Mouse (Mus musculus) midbrain, embryonic 16.5 days (tissue): Measurements from ENCODE around the gene Nxph3. TPM values are rescaled to one million over a fixed set of nuclear protein-coding genes. Genes with fewer than 3 reads are reported as not detected.

Experiments
- ATAC-seq: fragments of 200-750 bp; cut with Nextera tagmentation; 2 replicates; pipeline ENCODE4 v1.8.0; 2017; ENCODE audit warnings: moderate TSS enrichment
- H3K27ac ChIP-seq: fragments of 300-500 bp; sonication (generic); 2 replicates; pipeline ENCODE4 v1.5.1; 2014; ENCODE audit warnings: mild to moderate bottlenecking, low read length, mixed read lengths
- H3K27me3 ChIP-seq: fragments of 300-500 bp; sonication (generic); 2 replicates; pipeline ENCODE4 v1.6.1; 2014; ENCODE audit warnings: low read depth, low read length, mixed read lengths; ENCODE audit not compliant: control insufficient read depth, insufficient read depth
- H3K36me3 ChIP-seq: fragments of 300-500 bp; sonication (generic); 2 replicates; pipeline ENCODE4 v1.6.1; 2014; ENCODE audit warnings: mild to moderate bottlenecking, low read length, moderate library complexity, mixed read lengths; ENCODE audit not compliant: control insufficient read depth, insufficient read depth
- H3K4me1 ChIP-seq: fragments of 300-500 bp; sonication (generic); 2 replicates; pipeline ENCODE4 v1.6.1; 2014; ENCODE audit warnings: mild to moderate bottlenecking, low read length, mixed read lengths; ENCODE audit not compliant: control insufficient read depth, insufficient read depth
- H3K4me2 ChIP-seq: fragments of 300-500 bp; sonication (generic); 2 replicates; pipeline ENCODE4 v1.6.1; 2014; ENCODE audit warnings: mild to moderate bottlenecking, low read length, mixed read lengths
- H3K4me3 ChIP-seq: fragments of 300-500 bp; sonication (generic); 2 replicates; pipeline ENCODE4 v1.5.1; 2014; ENCODE audit warnings: low read depth, mild to moderate bottlenecking, low read length, moderate library complexity, mixed read lengths
- H3K9ac ChIP-seq: fragments of 300-500 bp; sonication (generic); 2 replicates; pipeline ENCODE4 v1.6.1; 2014; ENCODE audit warnings: low read depth, low read length, mixed read lengths
- H3K9me3 ChIP-seq: fragments of 300-500 bp; sonication (generic); replicated peaks from 2 replicates; pipeline ENCODE4 v1.6.1; 2014; ENCODE audit warnings: mild to moderate bottlenecking, low read length, mixed read lengths; ENCODE audit not compliant: control insufficient read depth, poor library complexity, severe bottlenecking
- WGBS: fragments of 180-500 bp; shearing (Covaris S2); extraction: QIAGEN DNeasy Blood & Tissue Kit; methylation state at CpG from one replicate; pipeline ENCODE4 v1.1.7; 2014; 5-methylcytosine and 5-hydroxymethylcytosine counted together
- polyA plus RNA-seq: library from polyadenylated mRNA; unstranded; fragments of >200 nt; fragmentation: Nextera tagmentation; extraction: Ambion mirVana; gene quantifications from 2 replicates; pipeline ENCODE4 v1.2.1, GENCODE M21; 2015

Gene Nxph3
- polyA plus RNA-seq, 1 experiment from 2014 or later = 4.6 TPM

- H3K4me1 ChIP-seq = no peaks in the 10 kb centered on the region
- no peak overlapping the region for H3K4me3 ChIP-seq
- no peak overlapping the region for H3K27ac ChIP-seq
- H3K9ac ChIP-seq = no peak overlapping the region
- no peak overlapping the region for H3K4me2 ChIP-seq
- H3K27me3 ChIP-seq = no peaks in the 10 kb centered on the region
- no peaks in the 10 kb centered on the region for H3K9me3 ChIP-seq
- WGBS = 58% methylated on average over 4 of the region's 4 CpGs
- no peak for ATAC-seq
- peaks cover 13% of the 10 kb centered on the region for H3K36me3 ChIP-seq
These were observed 21.4 kb downstream of the Nxph3 start for GRCm38 (mm10) chr11:95493010-95493409.

GRCm38 (mm10) chr11:95492256-95492655 is 22.1 kb downstream of the Nxph3 start:
- Histone ChIP-seq H3K27ac (no peak overlapping the region), H3K4me3 (no peak overlapping the region), H3K4me2 (no peak overlapping the region), H3K4me1 (no peaks in the 10 kb centered on the region), H3K36me3 (peaks cover 13% of the 10 kb centered on the region), H3K9me3 (no peaks in the 10 kb centered on the region), H3K9ac (no peak overlapping the region), H3K27me3 (no peaks in the 10 kb centered on the region)
- 71% methylated on average over 4 of the region's 4 CpGs for WGBS
- no peak for ATAC-seq

GRCm38 (mm10) chr11:95490104-95490503 is 24.3 kb downstream of the Nxph3 start:
- Histone ChIP-seq H3K27me3 (no peaks in the 10 kb centered on the region), H3K27ac (no peak overlapping the region), H3K4me1 (no peaks in the 10 kb centered on the region), H3K4me3 (no peak overlapping the region), H3K36me3 (peaks cover 20% of the 10 kb centered on the region), H3K9me3 (no peaks in the 10 kb centered on the region), H3K4me2 (no peak overlapping the region), H3K9ac (no peak overlapping the region)
- no peak for ATAC-seq
- WGBS = 89% methylated on average over 14 of the region's 14 CpGs

- no peak overlapping the region for H3K4me2 ChIP-seq
- peaks cover 20% of the 10 kb centered on the region for H3K36me3 ChIP-seq
- H3K27me3 ChIP-seq = no peaks in the 10 kb centered on the region
- H3K4me3 ChIP-seq = no peak overlapping the region
- H3K27ac ChIP-seq = no peak overlapping the region
- no peak for ATAC-seq
- no peak overlapping the region for H3K9ac ChIP-seq
- no peaks in the 10 kb centered on the region for H3K9me3 ChIP-seq
- 94% methylated on average over 2 of the region's 2 CpGs for WGBS
- H3K4me1 ChIP-seq = no peaks in the 10 kb centered on the region
These were observed 27.1 kb downstream of the Nxph3 start for GRCm38 (mm10) chr11:95487237-95487636.

GRCm38 (mm10) chr11:95485634-95486033 is 28.7 kb downstream of the Nxph3 start:
- Histone ChIP-seq H3K4me3 (no peak overlapping the region), H3K9me3 (no peaks in the 10 kb centered on the region), H3K4me2 (no peak overlapping the region), H3K4me1 (no peaks in the 10 kb centered on the region), H3K27me3 (no peaks in the 10 kb centered on the region), H3K36me3 (peaks cover 11% of the 10 kb centered on the region), H3K9ac (no peak overlapping the region), H3K27ac (no peak overlapping the region)
- WGBS = 95% methylated on average over 18 of the region's 18 CpGs
- ATAC-seq = no peak

GRCm38 (mm10) chr11:95480662-95481061 is 33.7 kb downstream of the Nxph3 start:
- no peak overlapping the region for H3K9ac ChIP-seq
- H3K9me3 ChIP-seq = no peaks in the 10 kb centered on the region
- H3K27me3 ChIP-seq = no peaks in the 10 kb centered on the region
- H3K4me2 ChIP-seq = no peak overlapping the region
- 93% methylated on average over 4 of the region's 4 CpGs for WGBS
- peaks cover 6% of the 10 kb centered on the region; the same call in 1 of the 2 replicates for H3K36me3 ChIP-seq
- H3K27ac ChIP-seq = no peak overlapping the region
- H3K4me1 ChIP-seq = no peaks in the 10 kb centered on the region
- ATAC-seq = no peak
- H3K4me3 ChIP-seq = no peak overlapping the region

DNA sequence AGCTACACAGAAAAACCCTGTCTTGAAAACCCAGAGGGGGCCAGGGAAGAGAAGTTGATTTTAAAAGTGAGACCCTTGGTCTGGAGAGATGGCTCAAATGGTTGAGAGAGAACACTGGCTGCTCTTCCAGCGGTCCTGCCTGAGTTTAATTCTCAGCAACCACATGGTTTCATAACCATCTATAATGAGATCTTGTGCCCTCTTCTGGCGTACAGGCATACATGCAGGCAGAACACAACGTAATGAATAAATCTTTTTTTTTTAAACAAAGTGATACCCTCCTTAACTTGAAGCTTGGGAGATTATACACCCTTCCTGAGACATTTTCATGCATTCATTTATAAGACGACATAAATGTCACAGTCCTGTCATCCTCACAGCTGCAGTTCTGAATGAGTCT is 34.9 kb downstream of the Nxph3 start:
- Histone ChIP-seq H3K27me3 (no peaks in the 10 kb centered on the region), H3K9me3 (no peaks in the 10 kb centered on the region), H3K4me3 (no peak overlapping the region), H3K36me3 (peaks cover 3% of the 10 kb centered on the region; the same call in 1 of the 2 replicates), H3K4me2 (no peak overlapping the region), H3K4me1 (no peaks in the 10 kb centered on the region), H3K9ac (no peak overlapping the region), H3K27ac (no peak overlapping the region)
- ATAC-seq = no peak
- WGBS = 82% methylated on average over 4 of the region's 4 CpGs

DNA sequence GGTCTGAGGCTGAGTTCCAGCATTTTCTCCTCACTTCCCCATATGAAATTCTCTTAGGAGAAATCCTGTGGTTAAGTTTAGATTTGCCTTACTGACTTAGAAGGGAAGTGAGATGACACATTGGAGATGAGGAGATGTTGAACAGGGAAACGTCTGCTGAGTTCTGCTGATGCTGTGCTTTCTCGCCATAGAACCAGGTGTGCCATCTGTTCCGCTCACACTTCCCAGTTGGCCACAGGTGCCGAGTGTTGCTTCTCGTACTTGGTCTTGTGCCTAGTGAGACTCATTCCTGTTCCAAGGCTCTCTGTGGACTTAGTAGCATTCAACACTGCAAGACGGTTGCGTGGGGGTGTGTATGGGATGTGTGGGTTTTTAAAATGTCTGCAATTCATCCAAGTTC is 38.0 kb downstream of the Nxph3 start:
- peaks cover 9% of the 10 kb centered on the region for H3K36me3 ChIP-seq
- ATAC-seq = no peak
- H3K27me3 ChIP-seq = no peaks in the 10 kb centered on the region

GRCm38 (mm10) chr11:95473456-95473855 is 40.9 kb downstream of the Nxph3 start:
- no peak for ATAC-seq
- 97% methylated on average over 1 of the region's 1 CpGs for WGBS
- no peaks in the 10 kb centered on the region for H3K4me1 ChIP-seq
- H3K4me3 ChIP-seq = no peak overlapping the region
- no peak overlapping the region for H3K4me2 ChIP-seq
- no peak overlapping the region for H3K9ac ChIP-seq
- H3K27ac ChIP-seq = no peak overlapping the region
- no peaks in the 10 kb centered on the region for H3K9me3 ChIP-seq
- H3K27me3 ChIP-seq = no peaks in the 10 kb centered on the region
- peaks cover 8% of the 10 kb centered on the region for H3K36me3 ChIP-seq

More for the DNA sequence above, 38.0 kb downstream of the Nxph3 start:
- no peak overlapping the region for H3K9ac ChIP-seq
- no peak overlapping the region for H3K4me2 ChIP-seq
- no peak overlapping the region for H3K27ac ChIP-seq
- H3K4me3 ChIP-seq = no peak overlapping the region
- H3K9me3 ChIP-seq = no peaks in the 10 kb centered on the region
- WGBS = 90% methylated on average over 7 of the region's 7 CpGs
- no peaks in the 10 kb centered on the region for H3K4me1 ChIP-seq
